Mouse (Mus musculus) T-helper 2 cell (primary cell): ENCODE measurements at regions not wholly inside any gene's neighbourhood (a gene's known extent, or its start where the extent isn't known, plus 50 kb on each side); places are given as distances from the start of the nearest gene placed in this dataset.

Source experiments
- in situ Hi-C: fragments of 300-600 bp; cut with MboI, MseI; formaldehyde crosslinking; loops from one replicate; pipeline ENCODE4 v1.15.1; 2025; ENCODE audit warnings: high pct_unique_total_duplicates

GRCm38 (mm10) chr9:122566060-122566459 lies 181.1 kb upstream of the Topaz1 start:
- in situ Hi-C loops, result no loop called here

GRCm38 (mm10) chr9:122568691-122569441 lies 178.3 kb upstream of the Topaz1 start:
- in situ Hi-C loops, result no loop called here

- in situ Hi-C loops, result no loop called here
These were observed 177.4 kb upstream of the Topaz1 start for GRCm38 (mm10) chr9:122569511-122570455.

- in situ Hi-C loops, result no loop called here
These were observed 176.1 kb upstream of the Topaz1 start for GRCm38 (mm10) chr9:122571001-122571400.

GRCm38 (mm10) chr9:122571402-122572059 lies 175.6 kb upstream of the Topaz1 start:
- in situ Hi-C loops, result no loop called here

GRCm38 (mm10) chr9:122572060-122572835 lies 174.9 kb upstream of the Topaz1 start:
- in situ Hi-C loops, result no loop called here

GRCm38 (mm10) chr9:122572836-122573267 lies 174.3 kb upstream of the Topaz1 start:
- in situ Hi-C loops, result no loop called here

GRCm38 (mm10) chr9:122585228-122585627 lies 161.9 kb upstream of the Topaz1 start:
- in situ Hi-C loops, result no loop called here

- in situ Hi-C loops, result no loop called here
These were observed 160.7 kb upstream of the Topaz1 start for GRCm38 (mm10) chr9:122586421-122586820.

GRCm38 (mm10) chr9:122586986-122587385 lies 160.2 kb upstream of the Topaz1 start:
- in situ Hi-C loops, result no loop called here

- in situ Hi-C loops, result no loop called here
These were observed 158.9 kb upstream of the Topaz1 start for GRCm38 (mm10) chr9:122588246-122588645.

GRCm38 (mm10) chr9:122592820-122593615 lies 154.1 kb upstream of the Topaz1 start:
- in situ Hi-C loops, result no loop called here

- in situ Hi-C loops, result no loop called here
These were observed 151.8 kb upstream of the Topaz1 start for GRCm38 (mm10) chr9:122595120-122595943.

GRCm38 (mm10) chr9:122603106-122603505 lies 144.0 kb upstream of the Topaz1 start:
- in situ Hi-C loops, result no loop called here

- in situ Hi-C loops, result no loop called here
These were observed 137.5 kb upstream of the Topaz1 start for GRCm38 (mm10) chr9:122609616-122610015.

GRCm38 (mm10) chr9:122610918-122611317 lies 136.2 kb upstream of the Topaz1 start:
- in situ Hi-C loops, result no loop called here

GRCm38 (mm10) chr9:122614579-122615252 lies 132.4 kb upstream of the Topaz1 start:
- in situ Hi-C loops, result no loop called here

GRCm38 (mm10) chr9:122615351-122615750 lies 131.8 kb upstream of the Topaz1 start:
- in situ Hi-C loops, result no loop called here

- in situ Hi-C loops, result no loop called here
These were observed 129.4 kb upstream of the Topaz1 start for GRCm38 (mm10) chr9:122617793-122618192.
